ENCODE assay signal across 8 mouse cellular contexts in genomic region chr1:39368267-39368841, GRCm38 (mm10). TPM values are rescaled to one million over a fixed set of nuclear protein-coding genes. Genes with fewer than 3 reads are reported as not detected.
DNase-seq lines count a peak whose midpoint lies in the region; ATAC-seq and TF ChIP-seq lines count a peak whose summit lies in the region.

No protein-coding gene starts in this region.

- peaks cover 24% of the 10 kb centered on the region for H3K36me3 ChIP-seq in spleen, adult 2 months (ENCODE audit: control insufficient read depth, insufficient read depth, low read length)
- peaks cover 45% of the 10 kb centered on the region for H3K36me3 ChIP-seq in hindbrain, embryonic 10.5 days
- H3K36me3 ChIP-seq in liver, embryonic 14.5 days (replicated peaks; ENCODE audit: control insufficient read depth, insufficient read depth, low read depth): peaks cover 44% of the 10 kb centered on the region
- H3K36me3 ChIP-seq in splenic B cell, adult 2 months (ENCODE audit: control insufficient read depth, insufficient read depth, low read length, poor library complexity, severe bottlenecking): peaks cover 7% of the 10 kb centered on the region; the same call in 1 of the 2 replicates

- H3K9ac ChIP-seq in liver, embryonic 14.5 days (replicated peaks): peak overlapping the region; percentile 98

- H3K4me2 ChIP-seq in liver, embryonic 14.5 days (ENCODE audit: low read depth): peak overlapping the region; percentile 89

- H3K9me3 ChIP-seq in hindbrain, embryonic 10.5 days: no peaks in the 10 kb centered on the region
- H3K9me3 ChIP-seq in liver, embryonic 14.5 days (ENCODE audit: control insufficient read depth, low read length): no peaks in the 10 kb centered on the region

- TF ChIP-seq EP300 in liver, embryonic 14.5 days (IDR thresholded peaks at IDR 0.05; ENCODE audit: low read depth): no peak

- DNase-seq in adrenal gland, adult 2 months: peak; percentile 24
- DNase-seq in adrenal gland, adult (ENCODE audit: inconsistent age in 2 of 2, low spot score in 1 of 2): no peak
- DNase-seq in spleen, adult 2 months (ENCODE audit: low read depth in 1 of 2, low spot score in 2 of 2): no peak
- no peak for DNase-seq in spleen, postnatal 4 days (ENCODE audit: low spot score in 2 of 2)
- no peak for DNase-seq in hindbrain, embryonic 10.5 days (ENCODE audit: low spot score)
- no peak for DNase-seq in liver, embryonic 14.5 days (ENCODE audit: low read depth in 3 of 3, low spot score in 3 of 3)
- peak; percentile 32 for DNase-seq in splenic B cell, adult 2 months (ENCODE audit: low read depth, low spot score)
- no peak for DNase-seq in ovary, postnatal 14 days (ENCODE audit: low spot score)

- 1% methylated on average over 34 of the region's 34 CpGs for WGBS in spleen, adult 2 months
- WGBS in hindbrain, embryonic 10.5 days: under 1% methylated on average over 34 of the region's 34 CpGs
- under 1% methylated on average over 34 of the region's 34 CpGs for WGBS in liver, embryonic 14.5 days (ENCODE audit: insufficient replicate concordance)

- H3K27me3 ChIP-seq in spleen, adult 2 months (ENCODE audit: control insufficient read depth, insufficient read depth, low read length): no peaks in the 10 kb centered on the region
- no peaks in the 10 kb centered on the region for H3K27me3 ChIP-seq in hindbrain, embryonic 10.5 days (ENCODE audit: insufficient read depth, poor library complexity, severe bottlenecking)
- H3K27me3 ChIP-seq in liver, embryonic 14.5 days (ENCODE audit: control insufficient read depth, insufficient read depth, low read length): no peaks in the 10 kb centered on the region
- H3K27me3 ChIP-seq in splenic B cell, adult 2 months (ENCODE audit: control insufficient read depth, insufficient read depth, low read length, poor library complexity, severe bottlenecking): peaks cover 2% of the 10 kb centered on the region; the same call in 1 of the 2 replicates

- ATAC-seq in liver, embryonic 14.5 days (ENCODE audit: insufficient read depth): peak; percentile 26

- peak overlapping the region; percentile 98 for H3K4me3 ChIP-seq in spleen, adult 2 months (ENCODE audit: extremely low read depth, insufficient read depth, insufficient read length)
- peak overlapping the region; percentile 98 for H3K4me3 ChIP-seq in hindbrain, embryonic 10.5 days
- H3K4me3 ChIP-seq in liver, embryonic 14.5 days (ENCODE audit: insufficient read depth in 1 of 2, low read depth in 2 of 2, low read length in 2 of 2): peak overlapping the region; percentile 96

- TF ChIP-seq POLR2A in spleen, adult 2 months (IDR thresholded peaks at IDR 0.05; ENCODE audit: low read depth, low read length): no peak

- H3K27ac ChIP-seq in spleen, adult 2 months (ENCODE audit: insufficient read depth, low read length): peak overlapping the region; percentile 75
- peak overlapping the region; percentile 97 for H3K27ac ChIP-seq in hindbrain, embryonic 10.5 days
- peak overlapping the region; percentile 70 for H3K27ac ChIP-seq in liver, embryonic 14.5 days

- no peak for TF ChIP-seq CTCF in spleen, adult 2 months (IDR thresholded peaks at IDR 0.05; ENCODE audit: extremely low read depth, insufficient read depth, insufficient read length, insufficient replicate concordance)
- no peak for TF ChIP-seq CTCF in liver, embryonic 14.5 days (IDR thresholded peaks at IDR 0.05; ENCODE audit: low read depth)

- peaks cover 6% of the 10 kb centered on the region; the same call in 1 of the 2 replicates for H3K4me1 ChIP-seq in spleen, adult 2 months (ENCODE audit: control insufficient read depth, insufficient read depth, insufficient read length)
- H3K4me1 ChIP-seq in hindbrain, embryonic 10.5 days (replicated peaks): peaks cover 20% of the 10 kb centered on the region
- H3K4me1 ChIP-seq in liver, embryonic 14.5 days (replicated peaks; ENCODE audit: control insufficient read depth in 2 of 2, insufficient read depth in 2 of 2, low read length in 1 of 2): peaks cover 8 to 21% of the 10 kb centered on the region in 2 experiments

RNA-seq across cellular contexts. Expression of gene Rpl31, which starts 0.7 kb away (rescaled TPM):
- total RNA-seq in adrenal gland, adult 2 months (2021): 100 to 1,000 TPM; 683 to 874 TPM
- polyA plus RNA-seq in adrenal gland, adult 2 months (2012; rRNA removed): 28.1 and 29.9 TPM in 2 replicates
- polyA plus RNA-seq in spleen, adult 2 months (2012; rRNA removed): 163 and 209 TPM in 2 replicates
- 425 and 430 TPM in 2 replicates for polyA plus RNA-seq in hindbrain, embryonic 10.5 days (2016; fragmentation: Nextera tagmentation; extraction: Ambion mirVana)
- polyA plus RNA-seq in liver, embryonic 14.5 days (2012; rRNA removed): 523 and 947 TPM in 2 replicates
- 541 and 573 TPM in 2 replicates for polyA plus RNA-seq in liver, embryonic 14.5 days (2014; fragmentation: Nextera tagmentation; extraction: Ambion mirVana)

Comparison
In these comparisons a context has a peak if more than half of its experiments do, and no peak if none do; other contexts are left out.
1. DNase-seq: peak in adrenal gland, adult 2 months (single experiment) and splenic B cell, adult 2 months (single experiment); none in adrenal gland, adult (0 of 2), spleen, adult 2 months (0 of 2), spleen, postnatal 4 days (0 of 2), hindbrain, embryonic 10.5 days (single experiment), liver, embryonic 14.5 days (0 of 3) and ovary, postnatal 14 days (single experiment).
2. Peak in every context shown above with its lines, with median percentiles within 50 percentile points of each other: H3K27ac ChIP-seq and H3K4me3 ChIP-seq.